Mouse (Mus musculus) CD4-positive, CD25-positive, alpha-beta regulatory T cell, adult 2 months (primary cell): ENCODE measurements around the gene Rasal1.

Experiments
- DNase-seq: peaks from one replicate; pipeline ENCODE4 v3.0.0-alpha.2; 2012; ENCODE audit warnings: low read depth, low spot score

Gene Rasal1

GRCm38 (mm10) chr5:120693931-120694694, 45.5 kb downstream of the Rasal1 start:
- no peak for DNase-seq

DNA sequence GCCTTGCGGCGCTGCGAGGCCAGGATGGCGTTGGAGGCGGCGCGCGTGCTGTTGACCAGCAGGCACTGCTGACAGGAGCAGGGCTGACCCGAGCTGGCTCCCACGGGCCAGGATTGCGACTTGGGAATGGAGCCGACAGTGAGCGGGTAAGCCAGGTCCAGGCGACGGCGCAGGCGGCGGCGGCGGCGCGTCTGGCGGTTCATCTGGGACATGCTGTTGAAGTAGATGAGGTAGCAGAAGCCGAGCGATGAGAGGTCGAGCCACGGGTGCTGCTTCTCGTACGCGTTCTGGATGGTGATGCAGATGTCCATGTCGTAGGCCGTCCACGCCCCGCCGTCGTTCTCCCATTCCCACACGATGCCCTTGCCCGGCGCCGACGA, 46.1 kb downstream of the Rasal1 start:
- no peak for DNase-seq

GRCm38 (mm10) chr5:120696057-120696743, 47.6 kb downstream of the Rasal1 start:
- peak; percentile 68 for DNase-seq

DNA sequence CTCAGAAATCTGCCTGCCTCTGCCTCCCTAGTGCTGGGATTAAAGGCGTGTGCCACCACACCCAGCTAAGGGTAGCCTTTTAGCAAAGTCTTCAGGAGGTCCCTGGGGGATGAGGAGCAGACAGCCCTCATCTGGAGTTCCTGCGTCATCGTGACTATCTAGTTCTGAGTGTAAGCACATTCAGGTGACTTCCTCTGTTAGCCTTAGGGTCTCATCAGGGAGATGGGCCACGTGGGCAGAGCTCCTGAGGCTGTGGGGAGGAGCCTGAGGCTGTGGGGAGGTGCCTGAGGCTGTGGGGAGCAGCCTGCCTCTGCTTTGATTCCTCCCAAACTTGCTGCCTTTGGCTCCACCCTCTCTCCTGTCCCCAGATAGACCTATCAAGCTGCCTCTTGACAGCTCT, 48.3 kb downstream of the Rasal1 start:
- peak; percentile 80 for DNase-seq

DNA sequence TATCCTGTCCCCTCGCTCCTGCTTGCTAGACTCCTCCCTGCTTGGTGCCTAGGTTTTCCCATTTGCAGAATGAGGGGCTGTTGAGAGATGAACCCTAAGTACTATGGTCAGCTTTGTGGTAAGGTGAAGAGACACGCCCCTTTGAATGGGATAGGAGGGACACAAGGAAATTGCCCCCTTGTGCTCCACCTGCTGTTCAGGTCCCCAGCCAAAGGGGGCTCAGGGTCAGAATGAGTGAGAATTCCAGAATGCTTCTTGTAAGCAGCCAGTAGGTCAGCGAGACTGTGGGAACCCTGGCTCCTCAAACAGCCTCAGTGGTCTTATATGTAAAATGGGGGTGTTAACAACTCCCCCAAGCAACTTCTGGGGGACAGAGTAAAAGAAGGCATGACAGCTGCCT, 49.6 kb downstream of the Rasal1 start:
- DNase-seq: no peak

DNA sequence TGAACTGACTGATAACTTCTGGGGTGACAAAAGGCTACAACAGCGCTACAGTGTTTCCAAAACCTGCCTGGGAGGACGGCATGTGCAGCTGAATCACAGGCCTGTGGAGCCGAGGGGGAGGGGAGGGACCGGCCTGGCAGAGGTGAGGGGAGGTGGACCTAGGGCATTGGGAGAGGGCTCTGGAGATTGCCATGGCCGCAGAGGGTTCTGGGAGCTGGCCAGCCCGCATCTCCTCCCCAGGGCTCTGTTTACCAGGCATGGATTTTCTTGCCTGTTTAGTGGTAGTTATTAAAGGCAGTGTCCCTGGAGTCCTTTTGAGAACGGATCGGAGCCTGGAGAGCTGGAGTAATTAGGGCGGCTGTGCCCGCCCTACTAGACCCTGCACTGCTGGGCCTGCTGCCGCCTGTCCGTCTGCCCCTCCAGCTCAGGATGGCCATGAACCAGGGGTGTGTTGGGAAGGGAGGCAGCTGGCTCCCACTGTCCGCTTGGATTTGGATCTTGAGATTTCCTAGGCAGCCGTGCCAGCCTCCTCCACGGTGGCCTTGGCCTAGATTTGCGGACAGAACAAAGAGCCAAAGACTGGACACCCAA, 50.3 kb downstream of the Rasal1 start:
- no peak for DNase-seq

DNA sequence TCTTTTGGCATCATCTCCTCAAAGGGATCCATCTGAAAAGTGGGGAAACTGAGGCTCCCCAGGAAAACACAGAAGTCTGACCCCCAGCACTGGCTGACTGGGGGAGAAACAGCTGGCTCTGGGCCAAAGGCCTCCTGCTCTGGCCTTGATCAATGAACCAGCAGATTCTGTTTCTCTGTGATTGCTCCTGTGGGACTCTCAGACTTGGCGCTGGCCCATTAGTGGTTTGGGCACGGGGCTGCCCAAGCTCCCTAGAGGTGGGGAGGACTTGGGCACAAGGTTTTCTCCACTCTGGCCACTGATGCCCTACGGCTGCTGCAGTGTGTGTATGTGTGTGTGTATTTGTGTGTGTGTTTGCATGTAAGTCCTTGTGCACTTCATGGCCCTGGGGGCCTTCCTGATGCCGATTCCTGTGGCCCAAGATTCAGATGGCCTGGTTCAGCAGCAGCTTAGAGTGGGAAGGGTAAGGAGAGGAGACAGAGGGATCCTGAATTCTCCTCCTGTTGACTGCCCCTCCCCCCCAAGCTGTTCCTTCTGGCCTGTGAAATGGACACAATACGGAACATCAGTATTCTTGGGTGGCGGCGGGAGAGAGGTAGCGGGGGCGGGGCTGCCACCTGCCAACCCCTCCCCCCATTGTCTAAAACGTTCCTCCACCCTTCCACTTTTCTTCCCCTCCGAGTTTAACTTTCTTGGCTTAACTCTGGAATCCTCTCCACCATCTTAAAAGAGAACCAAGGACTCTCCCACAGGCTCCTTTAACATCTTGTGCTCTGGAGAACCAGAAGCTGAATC, 52.6 kb downstream of the Rasal1 start:
- DNase-seq: no peak

- DNase-seq: no peak
Measured at GRCm38 (mm10) chr5:120702421-120702820, 53.8 kb downstream of the Rasal1 start.

DNA sequence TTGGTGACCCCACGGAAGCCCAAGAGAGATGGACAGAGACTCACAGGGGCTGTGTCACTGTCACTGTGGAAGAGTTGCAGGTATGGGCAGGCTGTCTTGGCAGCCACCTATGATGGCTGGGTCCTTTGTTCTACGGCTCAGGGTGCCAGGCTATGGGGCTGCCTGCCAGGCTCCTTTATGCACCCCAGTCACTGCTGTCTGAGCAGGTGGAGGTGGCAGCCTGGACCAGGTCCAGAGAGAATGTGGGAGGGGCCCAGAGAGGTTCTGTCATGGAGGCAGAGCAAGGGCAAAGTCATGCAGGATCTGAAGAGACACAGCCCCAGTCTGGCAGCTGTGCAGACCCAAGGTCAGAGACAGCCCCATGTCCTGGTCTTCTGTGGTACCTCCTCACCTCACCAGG, 54.4 kb downstream of the Rasal1 start:
- no peak for DNase-seq

- DNase-seq: no peak
Measured at GRCm38 (mm10) chr5:120703660-120704059, 55.0 kb downstream of the Rasal1 start.

GRCm38 (mm10) chr5:120704421-120704820, 55.8 kb downstream of the Rasal1 start:
- DNase-seq: no peak

GRCm38 (mm10) chr5:120706541-120706940, 57.9 kb downstream of the Rasal1 start:
- no peak for DNase-seq

DNA sequence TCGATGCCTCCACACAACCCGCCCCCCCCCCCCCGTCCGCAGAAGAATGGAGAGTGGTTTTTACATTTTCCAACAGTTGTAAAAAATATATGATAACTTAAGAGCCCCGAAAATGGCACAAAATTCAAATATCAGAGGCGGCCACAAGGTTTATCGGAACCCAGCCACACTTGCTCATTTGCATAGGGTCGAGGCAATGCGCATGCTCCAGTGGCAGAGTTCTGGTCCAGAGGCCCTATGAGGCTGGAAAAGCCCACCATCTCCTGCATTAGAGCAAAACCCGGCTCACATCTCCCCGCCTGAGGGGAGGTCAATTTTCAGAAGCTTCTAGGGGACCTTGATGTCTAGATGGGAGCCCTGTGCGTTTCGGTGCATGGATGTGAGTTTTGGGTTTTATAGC, 58.4 kb downstream of the Rasal1 start:
- DNase-seq: no peak

DNA sequence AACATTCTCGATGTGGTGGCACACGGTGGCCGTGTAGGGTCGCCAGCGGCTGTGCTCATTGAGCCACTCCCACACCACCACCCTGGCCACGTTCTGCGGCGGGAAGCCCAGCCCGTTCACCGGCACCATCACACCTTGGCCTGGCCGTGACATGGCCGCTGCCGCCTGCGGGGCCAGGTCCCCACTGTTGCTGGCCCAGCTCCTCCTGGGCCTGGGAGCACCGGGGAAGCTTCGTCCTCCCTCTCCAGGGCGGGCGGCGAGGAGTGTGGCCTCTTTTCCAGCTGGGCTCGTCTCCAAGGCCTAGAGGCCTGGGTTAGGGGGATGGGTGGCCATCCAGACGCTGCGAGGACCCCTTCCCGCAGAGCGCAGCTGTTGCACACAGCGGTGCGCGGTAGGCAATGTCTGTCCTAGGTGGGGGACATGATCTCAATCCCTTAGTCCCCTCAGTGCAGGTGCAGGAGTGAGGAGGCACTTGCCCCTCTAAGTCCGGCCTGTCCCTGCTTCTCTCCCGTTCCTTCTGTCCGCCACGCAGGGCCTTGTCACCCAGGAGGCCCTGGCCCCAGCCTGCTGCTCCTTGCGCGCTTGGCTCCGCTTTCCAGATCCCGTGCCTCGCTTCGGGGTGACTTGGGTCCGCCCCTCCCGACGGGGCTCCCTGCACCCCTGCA, 61.7 kb downstream of the Rasal1 start:
- no peak for DNase-seq

- DNase-seq: peak; percentile 40
Measured at GRCm38 (mm10) chr5:120710826-120711248, 62.2 kb downstream of the Rasal1 start.

DNA sequence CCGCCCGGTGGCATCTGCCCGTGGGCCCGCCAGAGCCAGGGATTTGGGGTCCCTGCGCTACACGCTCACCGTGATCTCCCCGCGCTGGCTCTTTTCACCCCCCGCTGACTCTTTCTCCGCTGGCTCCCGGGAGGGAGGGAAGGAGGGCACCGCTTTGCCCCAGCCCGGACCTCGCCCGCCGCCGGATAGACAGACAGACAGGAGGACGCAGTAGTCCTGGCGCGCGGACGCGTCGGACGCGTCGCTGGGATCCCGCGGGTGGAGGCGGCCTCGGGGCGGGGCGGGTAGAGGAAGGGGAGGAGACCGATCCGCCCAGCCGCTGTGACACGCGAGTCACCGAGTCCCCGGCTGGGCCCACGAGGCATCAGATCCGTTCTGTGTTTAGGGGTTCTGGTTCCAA, 62.8 kb downstream of the Rasal1 start:
- peak; percentile 90 for DNase-seq

GRCm38 (mm10) chr5:120711827-120712226, 63.2 kb downstream of the Rasal1 start, which contains the start of gene Dtx1:
Dtx1 (minus strand) TSS chr5:120711927.
- DNase-seq: no peak

- DNase-seq: no peak
Measured at GRCm38 (mm10) chr5:120712721-120713120, 64.1 kb downstream of the Rasal1 start.

GRCm38 (mm10) chr5:120714314-120714713, 65.7 kb downstream of the Rasal1 start:
- DNase-seq: peak; percentile 92

- DNase-seq: no peak
Measured at GRCm38 (mm10) chr5:120717136-120717535, 68.5 kb downstream of the Rasal1 start.

GRCm38 (mm10) chr5:120718600-120719378, 70.2 kb downstream of the Rasal1 start:
- DNase-seq: no peak
